Mouse (Mus musculus) mature B cell (primary cell): ENCODE measurements around the gene Tmx2.
"Not testable (repeated sequence)": the region's sequence is repeated elsewhere in the genome, so short reads cannot be mapped to it uniquely, and the experiment has no call there.

ENCODE experiments used
- in situ Hi-C: fragments of 300-500 bp; cut with MboI; formaldehyde crosslinking; loops from 2 replicates; pipeline ENCODE4 v1.14.3; 2019

Tmx2 gene

DNA sequence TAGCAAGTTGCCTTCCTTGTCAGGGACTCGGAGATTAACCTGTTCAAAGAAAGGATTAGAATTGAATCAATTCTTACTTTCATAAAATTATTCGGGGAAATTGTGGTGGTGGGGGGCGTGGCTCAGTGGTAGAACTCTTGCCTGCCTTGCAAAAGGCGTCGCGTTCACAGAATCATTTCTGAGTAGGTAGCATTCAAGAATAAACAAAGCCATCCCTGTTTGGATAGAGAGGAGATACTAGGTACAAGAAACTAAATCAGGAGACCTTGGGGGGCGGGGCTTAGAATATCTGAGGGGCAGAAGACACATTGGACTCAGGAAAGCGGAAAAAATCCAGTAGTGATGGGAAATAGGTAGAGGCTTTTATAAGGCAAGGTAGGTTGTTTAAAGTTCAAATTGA is at the start of gene Tmx2:
Gene Tmx2, minus strand, starts transcription at position 125 of the 400 bp plus-strand sequence.
- in situ Hi-C loops: no loop called here

DNA sequence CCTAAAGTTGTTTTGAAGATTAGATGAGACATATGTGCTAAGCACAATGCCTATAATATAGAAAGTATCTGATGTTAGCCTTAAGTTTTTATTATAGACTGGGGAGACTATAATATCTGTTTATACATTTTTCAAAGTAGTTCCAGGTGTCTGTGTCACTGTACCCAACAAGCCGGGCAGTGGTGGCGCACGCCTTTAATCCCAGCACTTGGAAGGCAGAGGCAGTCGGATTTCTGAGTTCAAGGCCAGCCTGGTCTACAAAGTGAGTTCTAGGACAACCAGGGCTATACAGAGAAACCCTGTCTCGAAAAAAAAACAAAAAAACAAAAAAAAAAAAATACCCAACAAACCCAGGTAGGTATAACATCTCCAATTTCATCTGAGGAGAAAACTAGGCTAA is 49.3 kb upstream of the Tmx2 start:
- in situ Hi-C loops: not testable (repeated sequence)

GRCm38 (mm10) chr2:84727172-84727858 is 48.4 kb upstream of the Tmx2 start, which contains the start of gene Clp1:
TSS of gene Clp1 (minus strand) at chr2:84727350.
- in situ Hi-C loops: no loop called here

DNA sequence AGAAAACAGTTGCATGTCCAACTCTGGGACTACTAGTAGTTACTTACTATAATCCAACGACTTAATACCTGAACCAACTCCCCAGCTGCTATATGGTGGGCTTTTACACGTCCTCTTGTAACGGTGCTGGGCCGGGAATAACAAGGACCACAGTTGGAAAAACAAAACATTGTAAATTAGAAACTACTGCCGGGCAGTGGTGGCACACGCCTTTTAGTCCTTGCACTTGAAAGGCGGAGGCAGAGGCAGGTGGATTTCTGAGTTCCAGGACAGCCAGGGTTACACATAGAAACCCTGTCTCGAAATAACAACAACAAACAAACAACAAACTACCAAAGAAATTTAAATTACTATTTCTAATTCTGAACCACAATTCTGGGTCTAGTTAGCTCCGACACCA is 47.8 kb upstream of the Tmx2 start:
- in situ Hi-C loops: no loop called here

GRCm38 (mm10) chr2:84725770-84726169 is 46.8 kb upstream of the Tmx2 start:
- in situ Hi-C loops: no loop called here

GRCm38 (mm10) chr2:84723856-84724255 is 44.9 kb upstream of the Tmx2 start:
- in situ Hi-C loops: no loop called here

GRCm38 (mm10) chr2:84721182-84721581 is 42.2 kb upstream of the Tmx2 start:
- in situ Hi-C loops: no loop called here

DNA sequence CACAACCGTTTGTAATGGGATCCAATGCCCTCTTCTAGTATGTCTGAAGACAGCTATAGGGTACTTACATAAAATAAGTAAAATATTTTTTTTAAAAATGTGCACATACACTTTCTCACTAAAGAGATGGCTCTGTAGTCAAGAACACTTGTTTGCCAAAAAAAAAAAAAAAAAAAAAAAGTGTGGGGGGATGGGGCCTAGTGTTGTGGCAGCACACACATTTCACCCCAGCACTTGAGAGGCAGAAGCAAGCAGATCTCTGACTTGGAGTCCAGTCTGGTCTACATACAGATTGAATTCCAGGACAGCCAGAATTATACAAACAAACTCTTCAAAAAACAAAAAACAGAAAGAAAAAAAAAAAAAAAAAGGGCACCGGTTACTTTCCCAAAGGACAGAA is 41.8 kb upstream of the Tmx2 start:
- in situ Hi-C loops: no loop called here

DNA sequence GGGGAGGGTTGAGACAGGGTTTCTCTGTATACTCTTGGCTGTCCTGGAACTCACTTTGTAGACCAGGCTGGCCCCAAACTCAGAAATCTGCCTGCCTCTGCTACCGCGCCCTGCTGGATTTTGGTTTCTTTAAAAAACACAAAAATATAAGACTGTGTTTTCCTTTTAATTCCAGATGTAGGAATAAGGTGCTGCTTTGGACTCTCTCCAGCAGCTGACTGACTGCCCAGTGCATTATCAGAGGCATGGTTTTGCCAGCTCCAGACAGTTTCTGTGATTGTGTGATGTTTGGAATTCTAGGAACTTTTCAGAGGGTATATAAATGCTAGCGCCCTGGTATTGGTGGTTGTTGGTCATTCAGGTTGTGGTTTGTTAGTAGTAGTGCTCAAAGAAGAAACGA is 38.4 kb upstream of the Tmx2 start:
- in situ Hi-C loops: no loop called here

DNA sequence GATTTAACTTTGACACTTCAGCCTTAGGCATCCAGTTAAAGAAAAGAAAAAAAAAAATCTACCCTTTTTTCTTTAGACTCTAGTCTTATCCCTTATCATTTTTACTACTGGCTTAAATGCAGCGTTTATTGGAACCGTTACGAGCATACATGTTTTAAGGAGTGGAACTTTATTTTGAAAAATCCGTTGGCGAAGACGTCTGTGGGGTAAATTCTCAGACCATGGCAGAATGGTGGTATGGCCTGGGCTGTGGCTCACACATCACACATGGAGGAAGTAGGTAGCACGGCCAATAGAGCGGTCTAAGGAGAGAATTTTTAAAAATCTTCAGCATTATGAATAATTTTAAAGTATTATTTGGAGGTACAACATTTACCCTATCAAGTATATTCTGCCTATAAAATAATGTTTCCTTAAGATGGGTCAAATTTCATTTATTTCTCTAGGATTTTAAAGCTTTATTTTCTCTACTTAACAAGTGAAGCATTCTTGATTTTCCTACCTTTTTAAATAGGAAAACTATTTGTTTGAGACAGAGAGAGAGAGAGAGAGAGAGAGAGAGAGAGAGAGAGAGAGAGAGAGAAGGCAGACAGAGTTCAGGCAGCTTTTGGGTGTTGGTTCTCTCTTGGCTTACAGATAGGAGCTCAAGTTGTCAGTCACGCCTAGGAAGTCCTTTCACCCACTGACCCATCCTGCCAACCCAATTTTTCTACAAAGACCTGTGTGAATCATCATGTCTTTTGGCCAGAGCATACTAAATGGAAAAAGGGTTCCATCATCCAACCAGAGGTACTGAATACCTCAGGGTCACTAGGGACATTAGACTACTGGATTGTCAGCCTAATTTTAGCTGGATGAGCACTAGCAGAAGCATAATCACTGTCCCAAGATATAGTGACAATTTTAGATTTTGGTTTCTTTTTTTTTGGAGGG is 37.7 kb upstream of the Tmx2 start:
- in situ Hi-C loops: no loop called here

- in situ Hi-C loops: no loop called here
Measured at GRCm38 (mm10) chr2:84715562-84716361, 36.8 kb upstream of the Tmx2 start.

DNA sequence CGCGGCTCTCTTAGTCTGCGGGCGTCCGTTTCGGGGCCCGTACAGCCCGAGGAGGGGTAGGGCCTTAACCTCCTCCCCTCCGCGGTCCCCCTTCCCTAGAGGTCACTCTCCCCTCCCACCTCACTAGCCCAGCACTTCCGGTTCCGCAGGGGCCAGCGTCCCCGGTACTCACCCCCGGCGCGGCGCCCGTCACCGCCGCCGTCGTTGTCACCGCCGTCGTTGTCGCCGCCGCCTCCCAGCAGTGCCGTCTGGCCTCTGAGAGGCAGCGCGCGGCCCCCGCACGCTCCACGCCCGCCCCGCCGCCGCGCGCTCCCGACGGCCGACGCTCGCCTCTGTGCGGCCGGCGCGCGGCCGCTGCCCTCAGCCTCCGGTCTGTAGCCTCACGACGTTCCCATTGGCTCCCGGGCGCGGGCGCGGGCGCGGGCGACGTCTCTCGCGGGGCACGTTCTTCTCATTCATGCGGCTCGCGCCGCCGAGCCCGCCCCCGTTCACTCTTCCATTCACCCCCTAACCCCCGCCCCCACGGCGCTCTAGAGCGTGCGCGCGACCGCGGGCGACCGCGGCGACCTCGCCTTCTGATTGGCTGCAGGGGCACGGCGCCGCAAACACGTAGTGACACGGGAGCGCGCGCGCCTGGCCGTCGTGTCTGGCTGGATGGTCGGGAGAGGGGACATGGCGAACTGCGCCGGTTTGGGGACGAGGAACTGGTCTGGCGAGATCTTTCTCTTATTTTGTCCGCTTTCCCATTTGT is 36.0 kb upstream of the Tmx2 start, which contains the start of gene Zdhhc5:
Gene Zdhhc5, minus strand, starts transcription at position 370 of the 751 bp plus-strand sequence.
- in situ Hi-C loops: no loop called here

GRCm38 (mm10) chr2:84714422-84714810 is 35.5 kb upstream of the Tmx2 start:
- in situ Hi-C loops: no loop called here

DNA sequence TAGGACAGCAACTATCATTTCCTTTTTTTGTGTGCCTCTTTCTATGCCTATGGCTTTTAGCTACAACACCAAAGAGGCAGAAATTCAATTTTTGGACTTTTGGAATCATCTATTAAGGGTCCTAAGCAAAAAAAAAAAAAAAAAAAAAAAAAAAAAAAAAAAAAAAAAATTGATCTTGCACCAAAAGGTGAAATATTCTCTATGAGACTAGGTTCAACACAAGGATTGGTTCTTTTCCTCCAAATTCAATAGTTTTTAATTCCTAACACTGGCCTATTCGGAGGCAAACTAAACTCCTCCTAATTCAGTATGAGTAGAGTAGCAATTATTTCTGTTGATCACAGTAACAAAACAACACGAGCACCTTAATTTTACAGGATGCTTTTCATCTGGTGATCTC is 33.0 kb upstream of the Tmx2 start:
- in situ Hi-C loops: no loop called here

GRCm38 (mm10) chr2:84707523-84707922 is 28.6 kb upstream of the Tmx2 start:
- in situ Hi-C loops: no loop called here

DNA sequence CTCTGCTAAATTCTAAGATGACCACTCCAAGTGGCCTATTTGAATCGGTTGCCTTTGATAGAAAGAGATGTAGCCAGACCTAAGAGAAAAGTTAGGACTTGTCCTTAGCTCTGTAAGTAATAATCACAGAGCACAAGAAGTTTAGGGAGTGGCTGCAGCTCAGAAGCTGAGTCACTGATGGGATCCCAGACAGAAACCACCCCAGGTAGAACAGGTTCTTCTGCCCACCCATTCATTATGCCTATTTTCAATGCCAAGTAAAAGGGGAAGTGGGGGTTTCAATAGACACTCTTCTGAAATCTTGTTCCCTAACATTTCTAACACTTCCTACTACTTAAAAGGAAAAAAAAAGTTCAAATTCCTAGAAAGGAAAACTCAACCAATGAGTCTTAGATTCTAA is 26.4 kb upstream of the Tmx2 start:
- in situ Hi-C loops: no loop called here

- in situ Hi-C loops: no loop called here
Measured at GRCm38 (mm10) chr2:84704329-84704728, 25.4 kb upstream of the Tmx2 start.

- in situ Hi-C loops: no loop called here
Measured at GRCm38 (mm10) chr2:84703497-84703896, 24.6 kb upstream of the Tmx2 start.

DNA sequence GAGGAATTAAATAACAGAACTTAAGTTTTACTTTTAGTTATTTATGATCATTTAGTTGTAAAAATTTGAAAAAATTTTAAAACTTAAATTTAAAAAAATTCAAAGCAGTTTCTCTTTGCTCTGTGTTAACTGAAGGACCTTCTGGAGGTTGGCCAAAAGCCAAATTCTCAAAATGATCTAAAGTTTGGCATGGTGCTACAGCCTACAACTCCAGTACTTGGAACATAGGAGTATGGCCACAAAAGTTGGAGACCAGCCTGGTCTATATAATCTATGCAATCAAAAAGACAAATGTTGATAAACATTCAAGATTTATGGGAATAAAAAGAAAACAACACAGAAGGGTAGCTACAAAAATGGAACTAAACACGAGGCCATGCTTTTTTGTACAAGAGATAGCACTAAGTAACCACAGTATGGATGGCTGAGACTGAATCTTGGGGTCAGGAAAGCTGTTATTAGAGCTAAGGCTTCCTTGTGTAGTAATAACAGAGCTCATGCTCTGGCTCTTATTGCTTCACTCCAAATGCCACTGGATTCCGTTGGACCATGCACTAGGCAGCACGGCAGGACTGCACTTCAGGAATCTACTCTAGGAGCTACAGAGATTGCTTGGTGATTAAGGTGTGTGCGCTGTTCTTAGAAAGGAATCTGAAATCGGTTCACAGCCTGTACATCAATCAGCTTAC is 16.2 kb upstream of the Tmx2 start:
- in situ Hi-C loops: no loop called here

DNA sequence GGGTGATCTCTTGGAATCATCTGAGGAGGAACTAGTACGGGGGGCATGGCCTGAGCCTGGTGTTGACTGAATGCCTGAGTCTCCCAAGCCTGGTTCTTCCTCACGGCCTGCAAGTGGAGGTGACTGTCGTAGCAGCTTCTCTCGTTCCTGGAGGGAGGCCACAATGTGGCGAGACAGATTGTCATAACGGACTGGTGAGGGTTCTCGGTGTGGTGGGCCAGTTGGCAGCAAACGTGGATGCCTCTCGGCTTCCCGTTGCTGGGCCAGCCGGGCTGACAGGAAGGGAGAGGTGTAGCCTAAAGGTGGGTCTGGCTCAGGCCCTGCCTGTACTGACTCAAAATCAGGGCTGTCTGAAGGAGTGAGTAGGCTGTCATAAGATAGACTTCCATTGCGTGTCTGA is 11.1 kb upstream of the Tmx2 start:
- in situ Hi-C loops: no loop called here
